Mouse (Mus musculus) myocyte (in vitro differentiated cells): Measurements from ENCODE around the gene Hoxd9.

ENCODE experiments used
- MAX ChIP-seq: IDR thresholded peaks from one replicate; pipeline ENCODE4 v1.6.1; 2011; ENCODE audit warnings: low read depth, mild to moderate bottlenecking, control low read depth
- POLR2A ChIP-seq: IDR thresholded peaks from one replicate; pipeline ENCODE4 v1.6.1; 2011; ENCODE audit warnings: low read depth, mild to moderate bottlenecking, control low read depth, moderate library complexity; ENCODE audit not compliant: insufficient read length
- REST ChIP-seq: IDR thresholded peaks from one replicate; pipeline ENCODE4 v1.6.1; 2011; ENCODE audit warnings: mild to moderate bottlenecking, control low read depth, moderate library complexity; ENCODE audit not compliant: insufficient read depth, insufficient read length
- TCF12 ChIP-seq: IDR thresholded peaks from one replicate; pipeline ENCODE4 v1.6.1; 2011; ENCODE audit warnings: mild to moderate bottlenecking, control low read depth; ENCODE audit not compliant: poor library complexity, insufficient read depth, severe bottlenecking

- TF ChIP-seq REST (no peak), POLR2A (no peak), MAX (no peak), TCF12 (no peak)
Measured at GRCm38 (mm10) chr2:74699053-74699430, 1.5 kb downstream of the Hoxd9 start.
